Mouse (Mus musculus): ENCODE measurements around the gene Mea1.

The Mea1 gene

GRCm38 (mm10) chr17:46678416-46678815 is at the start of gene Mea1:
Mea1 (plus strand) TSS chr17:46678793.
- DNase-seq (ENCODE audit: low spot score in 2 of 2), result no peak

- peak; percentile 19 to 22 for DNase-seq (ENCODE audit: low spot score in 2 of 2)
Observed at GRCm38 (mm10) chr17:46629685-46630441, 48.7 kb upstream of the Mea1 start.

GRCm38 (mm10) chr17:46636831-46637523 is 41.6 kb upstream of the Mea1 start:
- DNase-seq (ENCODE audit: low spot score in 2 of 2), result peak in 1 of 2 experiments; percentile 41

GRCm38 (mm10) chr17:46639929-46640328 is 38.7 kb upstream of the Mea1 start:
- no peak for DNase-seq (ENCODE audit: low spot score in 2 of 2)

- DNase-seq (ENCODE audit: low spot score in 2 of 2), result no peak
Observed at GRCm38 (mm10) chr17:46642060-46642459, 36.5 kb upstream of the Mea1 start.

GRCm38 (mm10) chr17:46644152-46644805 is 34.3 kb upstream of the Mea1 start:
- no peak for DNase-seq (ENCODE audit: low spot score in 2 of 2)

- DNase-seq (ENCODE audit: low spot score in 2 of 2), result no peak
Observed at GRCm38 (mm10) chr17:46644916-46645475, 33.6 kb upstream of the Mea1 start.

GRCm38 (mm10) chr17:46645561-46646321 is 32.9 kb upstream of the Mea1 start, which contains the start of the genes Klc4 and Mrpl2:
Klc4 (minus strand) TSS chr17:46646022.
Mrpl2 (plus strand) TSS chr17:46646229.
- DNase-seq (ENCODE audit: low spot score in 2 of 2), result peak; percentile 97

GRCm38 (mm10) chr17:46646322-46646662 is 32.3 kb upstream of the Mea1 start:
- DNase-seq (ENCODE audit: low spot score in 2 of 2), result no peak

- DNase-seq (ENCODE audit: low spot score in 2 of 2), result no peak
Observed at GRCm38 (mm10) chr17:46647279-46647678, 31.3 kb upstream of the Mea1 start.

GRCm38 (mm10) chr17:46648436-46648835 is 30.2 kb upstream of the Mea1 start:
- no peak for DNase-seq (ENCODE audit: low spot score in 2 of 2)

- DNase-seq (ENCODE audit: low spot score in 2 of 2), result no peak
Observed at GRCm38 (mm10) chr17:46649811-46650210, 28.8 kb upstream of the Mea1 start.

- peak; percentile 82 to 84 for DNase-seq (ENCODE audit: low spot score in 2 of 2)
Observed at GRCm38 (mm10) chr17:46650232-46651031, 28.2 kb upstream of the Mea1 start, which contains the start of gene Cul7. Cul7 (plus strand) TSS chr17:46650337.

GRCm38 (mm10) chr17:46651292-46651691 is 27.3 kb upstream of the Mea1 start:
- no peak for DNase-seq (ENCODE audit: low spot score in 2 of 2)

GRCm38 (mm10) chr17:46651755-46652547 is 26.6 kb upstream of the Mea1 start:
- DNase-seq (ENCODE audit: low spot score in 2 of 2), result no peak

GRCm38 (mm10) chr17:46656054-46656453 is 22.5 kb upstream of the Mea1 start:
- DNase-seq (ENCODE audit: low spot score in 2 of 2), result no peak

- DNase-seq (ENCODE audit: low spot score in 2 of 2), result no peak
Observed at GRCm38 (mm10) chr17:46661351-46661750, 17.2 kb upstream of the Mea1 start.

- DNase-seq (ENCODE audit: low spot score in 2 of 2), result no peak
Observed at GRCm38 (mm10) chr17:46661981-46662380, 16.6 kb upstream of the Mea1 start.

- DNase-seq (ENCODE audit: low spot score in 2 of 2), result no peak
Observed at GRCm38 (mm10) chr17:46662730-46663129, 15.9 kb upstream of the Mea1 start.

- no peak for DNase-seq (ENCODE audit: low spot score in 2 of 2)
Observed at GRCm38 (mm10) chr17:46667712-46668111, 10.9 kb upstream of the Mea1 start.
